Mouse (Mus musculus): ENCODE measurements at regions not wholly inside any gene's neighbourhood (a gene's known extent, or its start where the extent isn't known, plus 50 kb on each side); places are given as distances from the start of the nearest gene placed in this dataset.

DNA sequence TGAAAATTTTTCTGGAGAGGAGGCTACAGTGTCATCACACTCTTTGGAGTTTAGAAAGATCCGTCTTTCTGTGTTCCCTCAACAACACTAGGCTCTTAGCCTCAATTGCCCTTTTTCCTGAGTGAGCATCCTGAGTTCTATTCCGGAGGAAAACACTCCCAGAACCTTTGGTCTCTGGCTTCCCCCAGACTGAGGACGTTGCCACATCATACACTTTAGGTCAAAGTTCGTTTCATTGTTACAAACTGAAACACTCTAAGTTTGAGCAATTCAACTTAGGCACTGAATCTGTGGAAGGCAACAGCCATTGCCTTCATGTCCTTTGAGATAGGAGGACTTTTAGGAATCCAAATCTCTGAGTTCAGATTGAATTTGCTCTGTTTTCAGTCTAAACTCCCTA lies 85.0 kb downstream of the Arl4a start:
- 66% methylated on average over 4 of the region's 4 CpGs for WGBS
- H3K4me1 ChIP-seq, result no peaks in the 10 kb centered on the region
- no peak overlapping the region for H3K27ac ChIP-seq
- H3K36me3 ChIP-seq, result no peaks in the 10 kb centered on the region
- H3K27me3 ChIP-seq, result no peaks in the 10 kb centered on the region
- no peak overlapping the region for H3K9ac ChIP-seq
- H3K4me3 ChIP-seq, result no peak overlapping the region
- H3K9me3 ChIP-seq, result no peaks in the 10 kb centered on the region
- ATAC-seq (ENCODE audit: borderline replicate concordance, extremely low read depth, low FRiP score, low TSS enrichment), result no peak
- H3K4me2 ChIP-seq, result no peak overlapping the region

- no peaks in the 10 kb centered on the region for H3K27me3 ChIP-seq
- H3K4me2 ChIP-seq, result no peak overlapping the region
- no peaks in the 10 kb centered on the region for H3K9me3 ChIP-seq
- no peak overlapping the region for H3K27ac ChIP-seq
- no peak overlapping the region for H3K9ac ChIP-seq
- H3K36me3 ChIP-seq, result no peaks in the 10 kb centered on the region
- no peaks in the 10 kb centered on the region for H3K4me1 ChIP-seq
- ATAC-seq (ENCODE audit: borderline replicate concordance, extremely low read depth, low FRiP score, low TSS enrichment), result no peak
- WGBS, result 77% methylated on average over 6 of the region's 6 CpGs
- H3K4me3 ChIP-seq, result no peak overlapping the region
Measured at GRCm38 (mm10) chr12:39951911-39952310, 85.9 kb downstream of the Arl4a start.

GRCm38 (mm10) chr12:39950270-39950801 lies 87.5 kb downstream of the Arl4a start:
- no peak overlapping the region for H3K9ac ChIP-seq
- no peaks in the 10 kb centered on the region for H3K36me3 ChIP-seq
- H3K9me3 ChIP-seq, result no peaks in the 10 kb centered on the region
- H3K27ac ChIP-seq, result no peak overlapping the region
- no peaks in the 10 kb centered on the region for H3K4me1 ChIP-seq
- no peak overlapping the region for H3K4me3 ChIP-seq
- H3K4me2 ChIP-seq, result no peak overlapping the region
- no peak for ATAC-seq (ENCODE audit: borderline replicate concordance, extremely low read depth, low FRiP score, low TSS enrichment)
- 49% methylated on average over 7 of the region's 7 CpGs for WGBS
- H3K27me3 ChIP-seq, result no peaks in the 10 kb centered on the region

DNA sequence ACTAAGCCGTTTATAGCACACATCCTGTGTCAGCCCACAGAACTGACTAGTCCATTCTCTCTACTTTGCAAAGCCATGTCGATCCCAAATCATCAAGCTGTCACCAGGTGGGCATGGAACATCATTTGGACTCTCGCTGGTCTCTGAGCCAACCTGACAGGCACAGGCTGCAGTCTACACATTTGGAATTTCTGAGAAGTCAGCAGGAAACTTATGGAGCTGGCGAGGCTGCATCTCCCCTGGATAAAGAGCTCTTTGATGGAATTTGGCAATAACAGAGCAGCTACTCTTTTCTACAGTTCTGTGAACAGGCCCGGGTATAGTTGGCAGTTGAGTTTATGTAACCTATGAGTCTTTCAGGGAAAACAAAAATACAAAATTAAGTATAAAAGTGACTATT lies 94.9 kb downstream of the Arl4a start:
- 59% methylated on average over 5 of the region's 5 CpGs for WGBS
- no peaks in the 10 kb centered on the region for H3K9me3 ChIP-seq
- no peaks in the 10 kb centered on the region for H3K36me3 ChIP-seq
- H3K27me3 ChIP-seq, result no peaks in the 10 kb centered on the region
- no peak overlapping the region for H3K9ac ChIP-seq
- H3K4me3 ChIP-seq, result no peak overlapping the region
- no peaks in the 10 kb centered on the region for H3K4me1 ChIP-seq
- ATAC-seq (ENCODE audit: borderline replicate concordance, extremely low read depth, low FRiP score, low TSS enrichment), result no peak
- H3K27ac ChIP-seq, result no peak overlapping the region
- H3K4me2 ChIP-seq, result no peak overlapping the region

DNA sequence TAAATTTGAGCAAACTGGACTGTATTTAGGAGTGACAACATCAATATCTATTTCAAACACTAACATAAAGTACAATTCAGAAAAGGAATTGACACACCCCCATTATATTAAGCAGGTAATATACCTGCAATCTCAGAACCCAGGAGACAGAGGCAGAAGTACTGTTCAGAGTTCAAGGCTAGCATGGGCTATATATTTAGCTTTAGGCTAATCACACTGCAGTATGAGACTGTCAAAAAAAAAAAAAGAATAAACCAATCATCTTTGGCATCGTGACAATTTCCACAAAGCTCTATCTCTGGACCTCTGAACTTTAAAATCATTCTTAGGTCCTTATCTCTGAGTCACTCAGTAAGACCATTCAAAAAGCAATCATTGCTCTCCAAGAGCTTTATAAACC lies 96.7 kb downstream of the Arl4a start:
- Histone ChIP-seq H3K27me3 (no peaks in the 10 kb centered on the region), H3K9me3 (no peaks in the 10 kb centered on the region), H3K4me2 (no peak overlapping the region), H3K4me1 (no peaks in the 10 kb centered on the region), H3K36me3 (no peaks in the 10 kb centered on the region), H3K4me3 (no peak overlapping the region), H3K9ac (no peak overlapping the region), H3K27ac (no peak overlapping the region)
- 57% methylated on average over 1 of the region's 1 CpGs for WGBS
- no peak for ATAC-seq (ENCODE audit: borderline replicate concordance, extremely low read depth, low FRiP score, low TSS enrichment)

DNA sequence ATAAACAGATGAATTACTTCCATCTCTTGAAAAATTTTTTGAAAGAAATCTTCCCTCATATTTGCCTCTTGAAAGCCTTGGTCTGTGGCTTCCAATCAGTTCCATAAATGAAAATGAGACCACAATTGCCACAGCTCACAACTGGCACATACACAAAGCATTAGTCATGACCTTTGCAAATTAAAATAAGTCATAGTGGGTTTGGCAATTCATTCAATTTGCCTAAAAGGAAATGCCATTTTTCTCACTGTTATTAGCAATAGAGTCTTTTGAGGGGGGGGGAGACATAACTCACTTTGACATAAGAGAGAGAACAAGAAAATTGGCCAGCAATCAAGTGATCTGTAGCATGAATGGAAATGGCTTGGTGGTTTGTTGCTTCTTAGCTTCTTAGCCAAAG lies 98.8 kb downstream of the Arl4a start:
- H3K27me3 ChIP-seq, result no peaks in the 10 kb centered on the region
- H3K4me3 ChIP-seq, result no peak overlapping the region
- no peak overlapping the region for H3K27ac ChIP-seq
- no peak overlapping the region for H3K9ac ChIP-seq
- H3K4me2 ChIP-seq, result no peak overlapping the region
- H3K9me3 ChIP-seq, result no peaks in the 10 kb centered on the region
- no peaks in the 10 kb centered on the region for H3K4me1 ChIP-seq
- no peaks in the 10 kb centered on the region for H3K36me3 ChIP-seq
- no peak for ATAC-seq (ENCODE audit: borderline replicate concordance, extremely low read depth, low FRiP score, low TSS enrichment)

GRCm38 (mm10) chr12:39938211-39938610 lies 99.6 kb downstream of the Arl4a start:
- H3K36me3 ChIP-seq, result no peaks in the 10 kb centered on the region
- H3K4me2 ChIP-seq, result no peak overlapping the region
- H3K4me3 ChIP-seq, result no peak overlapping the region
- H3K4me1 ChIP-seq, result no peaks in the 10 kb centered on the region
- ATAC-seq (ENCODE audit: borderline replicate concordance, extremely low read depth, low FRiP score, low TSS enrichment), result no peak
- no peaks in the 10 kb centered on the region for H3K9me3 ChIP-seq
- H3K27me3 ChIP-seq, result no peaks in the 10 kb centered on the region
- H3K27ac ChIP-seq, result no peak overlapping the region
- WGBS, result 79% methylated on average over 2 of the region's 2 CpGs
- H3K9ac ChIP-seq, result no peak overlapping the region

GRCm38 (mm10) chr12:39936331-39936730 lies 101.5 kb downstream of the Arl4a start:
- H3K4me3 ChIP-seq, result no peak overlapping the region
- no peak for ATAC-seq (ENCODE audit: borderline replicate concordance, extremely low read depth, low FRiP score, low TSS enrichment)
- no peak overlapping the region for H3K4me2 ChIP-seq
- H3K9me3 ChIP-seq, result no peaks in the 10 kb centered on the region
- no peaks in the 10 kb centered on the region for H3K36me3 ChIP-seq
- no peak overlapping the region for H3K9ac ChIP-seq
- WGBS, result 68% methylated on average over 11 of the region's 11 CpGs
- no peaks in the 10 kb centered on the region for H3K4me1 ChIP-seq
- no peaks in the 10 kb centered on the region for H3K27me3 ChIP-seq
- no peak overlapping the region for H3K27ac ChIP-seq

- H3K4me2 ChIP-seq, result no peak overlapping the region
Measured at GRCm38 (mm10) chr12:39935775-39936174, 102.0 kb downstream of the Arl4a start.

DNA sequence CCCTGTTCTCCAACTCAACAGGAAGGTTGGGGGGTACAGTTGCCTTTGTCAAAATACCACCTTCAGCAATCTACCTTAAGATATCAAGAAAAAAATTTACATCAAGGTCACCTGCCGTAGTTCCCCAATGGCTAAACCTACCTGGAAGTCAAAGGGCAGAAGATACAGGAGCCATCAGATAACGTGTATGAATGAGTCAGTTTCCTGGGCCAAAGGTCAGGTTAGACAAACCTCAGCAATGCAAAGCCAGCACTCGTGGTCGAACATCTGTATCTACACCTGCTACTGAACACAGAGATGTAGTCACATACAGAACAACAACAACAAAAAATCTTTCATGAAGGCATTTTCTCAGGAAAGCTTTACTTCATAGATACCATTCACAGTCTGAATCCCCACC lies 102.9 kb downstream of the Arl4a start:
- Histone ChIP-seq H3K4me1 (no peaks in the 10 kb centered on the region), H3K36me3 (no peaks in the 10 kb centered on the region), H3K27me3 (no peaks in the 10 kb centered on the region), H3K9ac (no peak overlapping the region), H3K4me2 (no peak overlapping the region), H3K9me3 (no peaks in the 10 kb centered on the region), H3K4me3 (no peak overlapping the region), H3K27ac (no peak overlapping the region)
- no peak for ATAC-seq (ENCODE audit: borderline replicate concordance, extremely low read depth, low FRiP score, low TSS enrichment)
- WGBS, result 48% methylated on average over 4 of the region's 4 CpGs

More at GRCm38 (mm10) chr12:39935775-39936174, 102.0 kb downstream of the Arl4a start:
- Histone ChIP-seq H3K27ac (no peak overlapping the region), H3K4me3 (no peak overlapping the region), H3K4me1 (no peaks in the 10 kb centered on the region), H3K9ac (no peak overlapping the region), H3K36me3 (no peaks in the 10 kb centered on the region), H3K9me3 (no peaks in the 10 kb centered on the region), H3K27me3 (no peaks in the 10 kb centered on the region)
- no peak for ATAC-seq (ENCODE audit: borderline replicate concordance, extremely low read depth, low FRiP score, low TSS enrichment)
- WGBS, result 68% methylated on average over 12 of the region's 12 CpGs

GRCm38 (mm10) chr12:39931251-39931650 lies 106.6 kb downstream of the Arl4a start:
- Histone ChIP-seq H3K27ac (no peak overlapping the region), H3K27me3 (no peaks in the 10 kb centered on the region), H3K4me3 (no peak overlapping the region), H3K9ac (no peak overlapping the region), H3K4me1 (no peaks in the 10 kb centered on the region), H3K9me3 (no peaks in the 10 kb centered on the region), H3K36me3 (no peaks in the 10 kb centered on the region), H3K4me2 (no peak overlapping the region)
- no peak for ATAC-seq (ENCODE audit: borderline replicate concordance, extremely low read depth, low FRiP score, low TSS enrichment)
- 71% methylated on average over 1 of the region's 1 CpGs for WGBS

- Histone ChIP-seq H3K4me1 (no peaks in the 10 kb centered on the region), H3K9ac (no peak overlapping the region), H3K36me3 (no peaks in the 10 kb centered on the region), H3K27me3 (no peaks in the 10 kb centered on the region), H3K9me3 (no peaks in the 10 kb centered on the region), H3K27ac (no peak overlapping the region), H3K4me2 (no peak overlapping the region), H3K4me3 (no peak overlapping the region)
- ATAC-seq (ENCODE audit: borderline replicate concordance, extremely low read depth, low FRiP score, low TSS enrichment), result no peak
Measured at GRCm38 (mm10) chr12:39927902-39928301, 109.9 kb downstream of the Arl4a start.

GRCm38 (mm10) chr12:39927014-39927413 lies 110.8 kb downstream of the Arl4a start:
- H3K36me3 ChIP-seq, result no peaks in the 10 kb centered on the region
- ATAC-seq (ENCODE audit: borderline replicate concordance, extremely low read depth, low FRiP score, low TSS enrichment), result no peak
- no peaks in the 10 kb centered on the region for H3K9me3 ChIP-seq
- H3K4me2 ChIP-seq, result no peak overlapping the region
- no peak overlapping the region for H3K4me3 ChIP-seq
- no peaks in the 10 kb centered on the region for H3K27me3 ChIP-seq
- H3K27ac ChIP-seq, result no peak overlapping the region
- WGBS, result 73% methylated on average over 8 of the region's 8 CpGs
- no peak overlapping the region for H3K9ac ChIP-seq
- H3K4me1 ChIP-seq, result no peaks in the 10 kb centered on the region

Measured in lung, embryonic 15.5 days (tissue).